Mouse (Mus musculus): Measurements from ENCODE around the gene Dvl2.

DNA sequence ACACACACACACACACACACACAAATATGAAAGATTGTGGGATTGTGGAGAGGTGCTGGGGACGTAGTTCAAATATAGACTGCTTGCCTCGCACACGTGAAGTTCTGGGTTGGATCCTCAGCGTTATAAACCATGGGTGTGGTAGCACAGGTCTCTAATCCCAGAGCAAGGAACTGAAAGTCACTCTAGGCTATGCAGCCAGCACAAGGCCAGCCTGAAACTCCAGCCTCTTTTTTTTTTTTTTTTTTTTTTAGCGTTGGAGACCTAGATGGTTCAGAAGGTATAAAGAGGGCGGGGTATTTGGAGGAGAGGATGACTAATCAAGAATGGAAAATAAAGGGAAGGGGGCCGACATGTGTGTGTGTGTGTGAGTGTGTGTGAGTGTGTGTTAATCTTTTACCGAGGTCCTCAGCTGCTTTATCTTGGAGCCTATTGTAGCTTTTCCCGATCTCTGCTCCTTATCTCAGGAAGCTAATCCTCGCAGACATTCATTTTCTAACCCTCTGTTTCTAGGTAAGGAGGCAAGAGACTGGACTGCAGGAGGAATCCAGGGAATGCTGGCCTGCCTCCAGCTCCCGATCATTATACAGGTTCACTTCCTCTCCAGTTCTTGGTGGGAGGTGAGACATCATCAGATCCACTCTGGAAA, 47.0 kb upstream of the Dvl2 start:
- TF ChIP-seq CTCF (IDR thresholded peaks at IDR 0.05; ENCODE audit: low read depth) (no peak), EP300 (optimal IDR thresholded peaks at IDR 0.05) (no peak)

Data from stomach, postnatal 0 days (tissue).